Mouse (Mus musculus) adrenal gland (tissue): ENCODE measurements around the gene Kifc1.
"Not testable (repeated sequence)": the region's sequence is repeated elsewhere in the genome, so short reads cannot be mapped to it uniquely, and the experiment has no call there.

ENCODE experiments used
- intact Hi-C: fragments of 180-260 bp; cut with DNase I; formaldehyde crosslinking; loops from one replicate; pipeline ENCODE4 v1.15.1; 2025

The Kifc1 gene

GRCm38 (mm10) chr17:33903911-33904651, 13.6 kb upstream of the Kifc1 start:
- intact Hi-C loops = not testable (repeated sequence)

- intact Hi-C loops = no loop called here
Observed at GRCm38 (mm10) chr17:33902491-33902890, 12.0 kb upstream of the Kifc1 start.

- intact Hi-C loops = no loop called here
Observed at GRCm38 (mm10) chr17:33902079-33902478, 11.6 kb upstream of the Kifc1 start.

GRCm38 (mm10) chr17:33901653-33902052, 11.2 kb upstream of the Kifc1 start:
- intact Hi-C loops = no loop called here

- intact Hi-C loops = no loop called here
Observed at GRCm38 (mm10) chr17:33900989-33901314, 10.5 kb upstream of the Kifc1 start.

GRCm38 (mm10) chr17:33900281-33900988, 10.0 kb upstream of the Kifc1 start:
- intact Hi-C loops = no loop called here

GRCm38 (mm10) chr17:33899642-33900041, 9.2 kb upstream of the Kifc1 start:
- intact Hi-C loops = no loop called here

- intact Hi-C loops = not testable (repeated sequence)
Observed at GRCm38 (mm10) chr17:33898193-33898592, 7.7 kb upstream of the Kifc1 start.

GRCm38 (mm10) chr17:33897114-33897794, 6.8 kb upstream of the Kifc1 start:
- intact Hi-C loops = no loop called here

GRCm38 (mm10) chr17:33893011-33893410, 2.5 kb upstream of the Kifc1 start:
- intact Hi-C loops = not testable (repeated sequence)

- intact Hi-C loops = no loop called here
Observed at GRCm38 (mm10) chr17:33892429-33892828, 2.0 kb upstream of the Kifc1 start.

- intact Hi-C loops = not testable (repeated sequence)
Observed at GRCm38 (mm10) chr17:33891892-33892291, 1.4 kb upstream of the Kifc1 start.

- intact Hi-C loops = no loop called here
Observed at GRCm38 (mm10) chr17:33891357-33891756, 896 bp upstream of the Kifc1 start.

- intact Hi-C loops = not testable (repeated sequence)
Observed at GRCm38 (mm10) chr17:33889941-33890532, 424 bp downstream of the Kifc1 start.

GRCm38 (mm10) chr17:33888230-33888629, 2.2 kb downstream of the Kifc1 start:
- intact Hi-C loops = not testable (repeated sequence)

- intact Hi-C loops = not testable (repeated sequence)
Observed at GRCm38 (mm10) chr17:33887802-33888201, 2.7 kb downstream of the Kifc1 start.

GRCm38 (mm10) chr17:33884320-33884719, 6.1 kb downstream of the Kifc1 start:
- intact Hi-C loops = not testable (repeated sequence)

GRCm38 (mm10) chr17:33875797-33876196, 14.7 kb downstream of the Kifc1 start:
- intact Hi-C loops = not testable (repeated sequence)

- intact Hi-C loops = no loop called here
Observed at GRCm38 (mm10) chr17:33874411-33874810, 16.1 kb downstream of the Kifc1 start.

GRCm38 (mm10) chr17:33873537-33873936, 16.9 kb downstream of the Kifc1 start, which contains the start of gene Gm7029:
TSS of gene Gm7029 (plus strand) at chr17:33873837.
- intact Hi-C loops = not testable (repeated sequence)

GRCm38 (mm10) chr17:33865330-33866030, 25.0 kb downstream of the Kifc1 start:
- intact Hi-C loops = no loop called here
